Mouse (Mus musculus) heart, postnatal 0 days (tissue): Measurements from ENCODE around the gene Cyld.

ENCODE experiments used
- CTCF ChIP-seq: IDR thresholded peaks from 2 replicates; pipeline ENCODE4 v1.5.1; 2016; ENCODE audit warnings: antibody characterized with exemption, control low read depth, low read depth
- EP300 ChIP-seq: IDR thresholded peaks from 2 replicates; pipeline ENCODE4 v1.6.1; 2016; ENCODE audit warnings: antibody characterized with exemption, low read depth

DNA sequence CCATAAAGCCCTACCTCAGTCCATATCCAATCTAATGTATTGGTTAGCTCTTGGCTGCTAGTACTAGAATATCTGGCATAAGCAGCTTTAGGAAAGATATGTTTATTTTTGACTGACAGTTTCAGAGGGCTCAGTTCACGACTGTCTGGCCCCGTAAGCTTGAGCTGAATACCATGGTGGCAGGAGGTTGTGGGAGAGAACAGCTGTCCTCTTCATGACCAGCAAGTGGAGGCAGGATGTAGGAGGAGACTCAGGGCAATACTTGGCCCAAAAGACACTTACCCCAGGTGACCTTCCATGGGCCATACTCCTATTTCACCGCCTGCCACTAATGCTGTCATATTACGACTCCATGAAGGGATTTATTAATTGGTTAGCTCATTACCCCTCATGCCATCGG, 23.0 kb upstream of the Cyld start:
- no peak for TF ChIP-seq CTCF
- TF ChIP-seq EP300: no peak
